Mouse (Mus musculus): ENCODE measurements around the gene Rhox12. TPM values are rescaled to one million over a fixed set of nuclear protein-coding genes. Genes with fewer than 3 reads are reported as not detected.

Rhox12 gene
- not detected for polyA plus RNA-seq (2017; shearing (Covaris generic))

GRCm38 (mm10) chrX:38110807-38111206 lies at the start of gene Rhox12:
TSS of gene Rhox12 (minus strand) at chrX:38110907.

DNA sequence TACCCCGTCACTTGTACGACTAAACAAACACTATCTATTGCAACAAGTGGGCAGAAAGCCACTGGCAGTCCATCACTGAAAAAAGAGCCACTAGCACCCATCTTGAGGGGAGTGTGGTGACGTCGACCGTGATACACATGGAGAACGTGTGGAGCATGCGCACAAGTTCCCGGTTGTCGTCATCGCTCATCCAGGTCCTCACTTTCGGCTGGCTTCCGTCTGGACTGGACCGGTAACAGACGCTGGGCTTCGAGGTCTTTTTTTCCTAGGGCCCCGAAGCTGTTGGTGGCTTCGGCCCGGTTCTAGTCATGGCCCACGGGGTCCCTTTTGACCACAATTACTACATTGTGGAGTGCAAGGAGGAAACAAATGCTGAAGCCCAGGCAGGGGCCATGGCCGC lies 10.3 kb upstream of the Rhox12 start, which contains the start of gene Rhox13:
Gene Rhox13 (plus strand): TSS at position 238 of the 400 bp plus-strand sequence.

DNA sequence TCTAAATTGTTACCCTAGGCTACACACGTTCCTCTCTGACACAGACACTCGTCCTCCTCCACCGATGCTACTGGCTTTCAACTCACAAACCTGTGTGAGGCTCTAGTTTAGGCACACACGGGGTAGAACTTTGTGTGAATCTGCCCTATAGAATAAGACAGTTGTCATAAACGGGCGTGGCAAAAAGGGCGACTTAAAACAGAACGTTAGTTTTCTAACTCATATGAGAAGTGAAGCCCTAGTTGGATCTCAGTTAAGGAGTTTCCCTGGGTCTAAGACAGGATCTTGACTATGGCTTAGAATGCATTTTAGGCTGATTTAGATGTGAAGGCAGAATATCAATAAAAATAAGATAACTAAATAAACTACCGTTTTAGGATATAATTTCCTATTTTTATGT lies 25.7 kb downstream of the Rhox12 start, which contains the start of gene Rhox11:
Gene Rhox11 (minus strand): TSS at position 101 of the 400 bp plus-strand sequence.

GRCm38 (mm10) chrX:38066175-38066574 lies 44.5 kb downstream of the Rhox12 start, which contains the start of gene Rhox10:
TSS of gene Rhox10 (plus strand) at chrX:38066475.

Other genes with a start within 250 kb of the Rhox12 start
- gene Rhox8, start 232.0 kb downstream of the Rhox12 start, polyA plus RNA-seq (2017; shearing (Covaris generic)) = not detected
- gene Rhox7b, start 213.7 kb downstream of the Rhox12 start, polyA plus RNA-seq (2017; shearing (Covaris generic)) = not detected
- gene Rhox9, start 209.1 kb downstream of the Rhox12 start, polyA plus RNA-seq (2017; shearing (Covaris generic)) = not detected
- gene Btg1-ps1, start 92.1 kb downstream of the Rhox12 start, polyA plus RNA-seq (2017; shearing (Covaris generic)) = not detected
- gene Btg1-ps2, start 67.8 kb downstream of the Rhox12 start, polyA plus RNA-seq (2017; shearing (Covaris generic)) = not detected
- gene Rhox10, start 44.4 kb downstream of the Rhox12 start, polyA plus RNA-seq (2017; shearing (Covaris generic)) = not detected
- not detected for gene Rhox11, start 25.8 kb downstream of the Rhox12 start, polyA plus RNA-seq (2017; shearing (Covaris generic))
- not detected for gene Rhox13, start 10.3 kb upstream of the Rhox12 start, polyA plus RNA-seq (2017; shearing (Covaris generic))
- 1.7 TPM for gene Zbtb33, start 78.9 kb upstream of the Rhox12 start, polyA plus RNA-seq (2017; shearing (Covaris generic))
- gene Tmem255a, start 141.5 kb upstream of the Rhox12 start, polyA plus RNA-seq (2017; shearing (Covaris generic)) = 0.10 TPM
- gene Atp1b4, start 205.3 kb upstream of the Rhox12 start, polyA plus RNA-seq (2017; shearing (Covaris generic)) = not detected